Mouse (Mus musculus): ENCODE data around the gene 2610002M06Rik. TPM values are rescaled to one million over a fixed set of nuclear protein-coding genes. Genes with fewer than 3 reads are reported as not detected.

The 2610002M06Rik gene
- polyA plus RNA-seq, 1 experiment from 2014 or later, result 6.9 TPM

Other genes starting within 250 kb of the 2610002M06Rik start
- gene Tbx22, start 148.4 kb downstream of the 2610002M06Rik start, polyA plus RNA-seq (2016; fragmentation: Nextera tagmentation; extraction: Ambion mirVana), result 0.16 TPM in 1 of 2 replicates, not detected in the other
- 0.19 TPM in 1 of 2 replicates, not detected in the other for gene Tent5d, start 23.7 kb downstream of the 2610002M06Rik start, polyA plus RNA-seq (2016; fragmentation: Nextera tagmentation; extraction: Ambion mirVana)
- gene Gm732, start 132.1 kb upstream of the 2610002M06Rik start, polyA plus RNA-seq (2016; fragmentation: Nextera tagmentation; extraction: Ambion mirVana), result not detected in 2 replicates